Mouse (Mus musculus) liver (tissue): ENCODE results near the gene Spef2.

Experiments
- DNase-seq: peaks from one replicate; pipeline ENCODE4 v3.0.0-alpha.2; 2020; ENCODE audit warnings: mixed read lengths

Spef2 gene

GRCm38 (mm10) chr15:9530076-9530475 is 218.6 kb downstream of the Spef2 start, which contains the start of gene Il7r:
Gene Il7r, minus strand, starts transcription at chr15:9530176.
- no peak for DNase-seq

GRCm38 (mm10) chr15:9529646-9530045 is 219.0 kb downstream of the Spef2 start:
- DNase-seq, result no peak
